Mouse (Mus musculus) E14TG2a.4 (cell line): ENCODE measurements around the gene Mrpl28.

Experiments
- H3K27me3 ChIP-seq: 2 replicates; pipeline ENCODE4 v1.6.1; 2014; ENCODE audit warnings: low read length, control low read depth; ENCODE audit not compliant: insufficient read depth
- H3K36me3 ChIP-seq: 2 replicates; pipeline ENCODE4 v1.6.1; 2014; ENCODE audit warnings: low read length, control low read depth; ENCODE audit not compliant: insufficient read depth
- H3K4me1 ChIP-seq: replicated peaks from 2 replicates; pipeline ENCODE4 v1.6.1; 2014; ENCODE audit warnings: low read depth, low read length, control low read depth
- H3K4me3 ChIP-seq: replicated peaks from 2 replicates; pipeline ENCODE4 v1.5.1; 2014; ENCODE audit warnings: mild to moderate bottlenecking, low read length
- H3K9me3 ChIP-seq: 2 replicates; pipeline ENCODE4 v1.6.1; 2014; ENCODE audit warnings: low read length, control low read depth
- CTCF ChIP-seq: conservative IDR thresholded peaks from 2 replicates; pipeline ENCODE4 v1.5.1; 2014; ENCODE audit warnings: low read length
- NANOG ChIP-seq: IDR thresholded peaks from 2 replicates; pipeline ENCODE4 v1.6.1; 2014; ENCODE audit warnings: borderline replicate concordance, low read length, mixed read lengths
- POU5F1 ChIP-seq: IDR thresholded peaks from 2 replicates; pipeline ENCODE4 v1.6.1; 2014; ENCODE audit warnings: low read length, borderline replicate concordance

Gene Mrpl28

DNA sequence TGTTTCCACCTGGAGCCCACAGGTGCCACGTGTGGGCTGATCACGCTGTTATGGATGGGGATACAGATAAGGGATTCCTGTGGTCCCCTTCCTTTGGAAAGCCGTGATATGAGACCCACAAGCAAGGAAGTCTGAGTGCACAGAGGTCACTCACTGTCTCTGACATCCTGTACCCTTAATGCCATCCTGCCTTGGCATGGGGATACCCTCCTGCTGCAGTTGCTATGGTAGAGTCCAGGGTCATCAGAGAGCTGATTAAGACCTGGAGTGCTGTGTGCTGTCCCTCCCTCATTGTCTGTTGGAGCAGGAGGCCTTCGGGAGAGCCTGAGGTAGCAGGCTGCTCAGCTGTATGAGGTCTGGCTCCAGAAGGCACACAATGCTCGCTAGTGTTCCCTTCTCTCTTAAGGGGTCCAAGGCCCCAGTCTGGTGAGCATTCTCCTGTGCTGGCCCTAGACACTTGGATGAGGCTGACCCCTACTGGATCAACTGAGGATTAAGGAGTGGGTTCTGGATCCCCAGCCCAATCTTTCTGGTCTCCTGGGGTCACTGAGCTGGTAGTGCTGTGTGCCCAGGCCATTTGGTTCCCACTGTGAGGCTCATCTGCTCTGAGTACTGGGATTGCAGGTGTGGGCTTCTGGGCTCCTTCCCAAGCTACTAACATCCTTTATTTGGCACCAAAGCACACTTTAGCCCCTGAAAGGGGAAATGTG is 714 bp upstream of the Mrpl28 start:
- no peak for TF ChIP-seq CTCF
- TF ChIP-seq POU5F1 = no peak
- TF ChIP-seq NANOG = no peak
- H3K9me3 ChIP-seq = no peaks in the 10 kb centered on the region
- peaks cover 85% of the 10 kb centered on the region for H3K36me3 ChIP-seq
- H3K27me3 ChIP-seq = no peaks in the 10 kb centered on the region
- peaks cover 75% of the 10 kb centered on the region for H3K4me1 ChIP-seq
- H3K4me3 ChIP-seq = 0 out of 2 replicates have a peak overlapping the region, but pooled peaks have one; percentile 20

DNA sequence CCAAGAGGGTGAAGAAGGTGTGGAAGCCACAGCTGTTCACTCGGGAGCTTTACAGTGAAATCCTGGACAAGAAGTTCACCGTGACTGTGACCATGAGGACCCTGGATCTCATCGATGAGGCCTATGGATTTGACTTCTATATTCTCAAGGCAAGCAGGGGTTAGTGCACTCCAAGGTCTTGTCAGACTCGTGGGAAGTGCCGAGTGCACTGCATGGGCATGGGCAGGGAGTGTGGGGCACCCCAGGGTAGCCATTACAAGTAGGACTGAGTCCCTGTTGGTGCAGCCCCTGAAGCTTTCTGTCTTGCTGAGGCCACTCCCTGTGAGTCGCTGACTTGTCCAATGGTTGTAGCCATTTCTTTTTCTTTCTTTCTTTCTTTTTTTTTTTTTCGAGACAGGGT is 1.3 kb downstream of the Mrpl28 start:
- Histone ChIP-seq H3K9me3 (no peaks in the 10 kb centered on the region), H3K36me3 (peaks cover 85% of the 10 kb centered on the region), H3K4me1 (peaks cover 59% of the 10 kb centered on the region), H3K4me3 (peak overlapping the region; percentile 100), H3K27me3 (no peaks in the 10 kb centered on the region)
- TF ChIP-seq NANOG (no peak), CTCF (no peak), POU5F1 (no peak)

- no peaks in the 10 kb centered on the region for H3K9me3 ChIP-seq
- no peak for TF ChIP-seq CTCF
- no peak for TF ChIP-seq NANOG
- TF ChIP-seq POU5F1 = no peak
- no peaks in the 10 kb centered on the region for H3K27me3 ChIP-seq
- H3K4me3 ChIP-seq = peak overlapping the region; percentile 43; the same call in 1 of the 2 replicates
- H3K4me1 ChIP-seq = peaks cover 53% of the 10 kb centered on the region
- H3K36me3 ChIP-seq = peaks cover 85% of the 10 kb centered on the region
Measured at GRCm38 (mm10) chr17:26125226-26125625, 1.9 kb downstream of the Mrpl28 start.

GRCm38 (mm10) chr17:26131062-26131732 is 7.9 kb downstream of the Mrpl28 start:
- H3K4me1 ChIP-seq = peaks cover 41% of the 10 kb centered on the region
- peak overlapping the region; percentile 65 for H3K4me3 ChIP-seq
- no peaks in the 10 kb centered on the region for H3K27me3 ChIP-seq
- peaks cover 80% of the 10 kb centered on the region for H3K36me3 ChIP-seq
- no peaks in the 10 kb centered on the region for H3K9me3 ChIP-seq
- TF ChIP-seq NANOG = no peak
- TF ChIP-seq CTCF = no peak
- no peak for TF ChIP-seq POU5F1

DNA sequence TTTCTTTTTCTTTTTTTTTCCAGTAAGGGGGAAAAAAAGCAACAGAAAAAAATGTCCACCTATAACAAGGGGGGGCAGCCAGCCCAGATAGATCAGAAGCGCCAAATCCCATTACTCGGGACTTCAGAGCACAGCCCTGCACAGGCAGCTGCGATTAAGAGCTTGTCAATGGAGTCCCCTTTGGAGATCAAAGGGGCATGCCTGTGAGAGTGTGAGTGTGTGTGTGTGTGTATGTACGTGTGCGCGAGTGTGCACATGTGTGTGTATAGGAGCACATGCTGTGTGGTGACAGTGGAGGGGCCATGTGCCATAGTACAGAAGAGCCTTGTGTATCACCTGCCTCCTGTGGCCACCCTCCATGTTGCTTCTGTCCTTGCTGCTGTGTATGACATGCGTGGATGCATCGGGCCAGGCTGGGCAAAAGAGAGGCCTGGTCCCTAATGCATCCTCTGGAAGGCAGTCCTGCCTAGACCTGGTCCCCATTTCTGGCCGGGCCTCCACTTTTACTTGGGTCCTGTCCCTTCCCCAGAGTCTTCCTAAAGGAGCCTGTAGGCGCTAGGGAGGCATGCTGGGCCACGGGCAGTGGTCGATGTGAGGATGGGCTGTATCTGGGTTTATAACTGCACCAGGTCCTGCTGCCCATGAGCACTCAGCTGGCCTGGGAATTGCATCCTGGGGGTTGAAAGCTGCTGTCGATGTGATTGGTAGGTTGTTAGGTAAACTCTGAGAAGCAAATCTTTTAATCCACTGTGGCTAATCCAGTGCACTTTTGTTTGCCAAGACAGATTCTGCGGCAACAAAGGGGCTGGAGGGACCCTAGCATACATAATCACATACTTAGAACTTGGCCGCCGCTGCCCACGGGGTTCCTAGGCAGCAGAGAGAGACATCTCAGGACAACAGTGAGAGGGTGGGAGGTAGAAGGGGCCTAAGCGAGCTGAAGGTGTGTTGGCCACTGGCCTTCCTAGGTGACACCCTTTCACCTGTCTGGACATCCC is 8.9 kb downstream of the Mrpl28 start:
- H3K4me3 ChIP-seq = peak overlapping the region; percentile 65
- peaks cover 34% of the 10 kb centered on the region for H3K4me1 ChIP-seq

GRCm38 (mm10) chr17:26137106-26137750 is 13.9 kb downstream of the Mrpl28 start:
- Histone ChIP-seq H3K9me3 (no peaks in the 10 kb centered on the region), H3K36me3 (peaks cover 25% of the 10 kb centered on the region), H3K27me3 (no peaks in the 10 kb centered on the region), H3K4me3 (0 out of 2 replicates have a peak overlapping the region, but pooled peaks have one; percentile 3), H3K4me1 (peaks cover 43% of the 10 kb centered on the region)
- TF ChIP-seq CTCF = no peak
- TF ChIP-seq POU5F1 = no peak
- TF ChIP-seq NANOG = no peak

More for the DNA sequence above, 8.9 kb downstream of the Mrpl28 start:
- TF ChIP-seq POU5F1 = no peak
- TF ChIP-seq NANOG = no peak
- no peak for TF ChIP-seq CTCF
- Histone ChIP-seq H3K9me3 (no peaks in the 10 kb centered on the region), H3K27me3 (no peaks in the 10 kb centered on the region), H3K36me3 (peaks cover 71% of the 10 kb centered on the region)

DNA sequence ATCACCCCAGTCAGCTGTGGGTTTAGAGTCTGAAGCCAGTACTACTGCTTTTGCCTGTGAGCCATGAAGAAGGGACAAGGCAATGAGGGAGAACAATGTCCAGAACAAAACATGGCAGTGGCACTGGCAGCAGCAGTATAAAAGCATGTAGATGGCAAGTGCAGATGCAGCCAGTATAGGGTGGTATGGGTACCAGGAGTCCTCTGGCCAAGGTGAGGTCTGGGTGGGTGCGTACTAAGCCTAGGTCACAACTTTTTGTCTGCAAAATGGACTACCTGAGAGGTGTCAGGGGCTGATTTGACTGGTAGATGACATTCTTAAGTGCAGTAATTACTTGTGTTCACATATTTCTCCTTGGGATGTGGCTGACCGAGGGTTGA is 14.4 kb downstream of the Mrpl28 start:
- Histone ChIP-seq H3K36me3 (peaks cover 25% of the 10 kb centered on the region), H3K9me3 (no peaks in the 10 kb centered on the region), H3K4me3 (peak overlapping the region; percentile 91), H3K27me3 (no peaks in the 10 kb centered on the region), H3K4me1 (peaks cover 43% of the 10 kb centered on the region)
- no peak for TF ChIP-seq POU5F1

GRCm38 (mm10) chr17:26138239-26138836 is 15.0 kb downstream of the Mrpl28 start, which contains the start of gene Axin1:
Axin1 (plus strand) TSS chr17:26138688.
- TF ChIP-seq POU5F1 (no peak), CTCF (no peak), NANOG (no peak)
- Histone ChIP-seq H3K36me3 (peaks cover 27% of the 10 kb centered on the region), H3K4me3 (peak within 1 kb of the TSS; percentile 91), H3K27me3 (no peaks in the 10 kb centered on the region), H3K4me1 (peaks cover 46% of the 10 kb centered on the region), H3K9me3 (no peaks in the 10 kb centered on the region)
